Mouse (Mus musculus): ENCODE data around the gene Nebl.

GRCm38 (mm10) chr2:17396235-17396634 lies 335.0 kb downstream of the Nebl start:
- no peak for TF ChIP-seq CTCF (IDR thresholded peaks at IDR 0.05)
- no peak for TF ChIP-seq EP300 (IDR thresholded peaks at IDR 0.05)

All from lung, postnatal 0 days (tissue).